Mouse (Mus musculus) limb, embryonic 14.5 days (tissue): Measurements from ENCODE around the gene Nthl1. TPM values are rescaled to one million over a fixed set of nuclear protein-coding genes. Genes with fewer than 3 reads are reported as not detected.

Experiments
- ATAC-seq: fragments of 200-750 bp; cut with Nextera tagmentation; 2 replicates; pipeline ENCODE4 v1.8.0; 2017; ENCODE audit warnings: low read depth, moderate number of reproducible peaks, moderate TSS enrichment; ENCODE audit not compliant: low FRiP score
- DNase-seq: peaks from one replicate; pipeline ENCODE4 v3.0.0-alpha.2; 2015; ENCODE audit warnings: low spot score
- H3K27ac ChIP-seq: fragments of 300-500 bp; sonication (generic); replicated peaks from 2 replicates; pipeline ENCODE4 v1.5.1; 2014; ENCODE audit warnings: low read depth, mild to moderate bottlenecking, low read length, moderate library complexity, mixed read lengths
- H3K27me3 ChIP-seq: fragments of 300-500 bp; sonication (generic); 2 replicates; pipeline ENCODE4 v1.6.1; 2014; ENCODE audit warnings: low read length, mixed read lengths; ENCODE audit not compliant: control insufficient read depth, insufficient read depth
- H3K36me3 ChIP-seq: fragments of 300-500 bp; sonication (generic); 2 replicates; pipeline ENCODE4 v1.6.1; 2014; ENCODE audit warnings: mild to moderate bottlenecking, low read length, moderate library complexity, mixed read lengths; ENCODE audit not compliant: control insufficient read depth, insufficient read depth
- H3K4me1 ChIP-seq: fragments of 300-500 bp; sonication (generic); 2 replicates; pipeline ENCODE4 v1.6.1; 2014; ENCODE audit warnings: antibody characterized with exemption, low read length, mixed read lengths; ENCODE audit not compliant: control insufficient read depth, insufficient read depth
- H3K4me2 ChIP-seq: fragments of 300-500 bp; sonication (generic); replicated peaks from 2 replicates; pipeline ENCODE4 v1.6.1; 2014; ENCODE audit warnings: low read depth, mild to moderate bottlenecking, low read length, moderate library complexity; ENCODE audit not compliant: severe bottlenecking
- H3K4me3 ChIP-seq: fragments of 300-500 bp; sonication (generic); replicated peaks from 2 replicates; pipeline ENCODE4 v1.5.1; 2014; ENCODE audit warnings: low read length
- H3K9ac ChIP-seq: fragments of 300-500 bp; sonication (generic); 2 replicates; pipeline ENCODE4 v1.6.1; 2014; ENCODE audit warnings: mild to moderate bottlenecking, low read depth, low read length, moderate library complexity; ENCODE audit not compliant: severe bottlenecking
- H3K9me3 ChIP-seq: fragments of 300-500 bp; sonication (generic); 2 replicates; pipeline ENCODE4 v1.6.1; 2016; ENCODE audit warnings: low read length; ENCODE audit not compliant: control insufficient read depth
- POLR2A ChIP-seq: fragments of 200-500 bp; IDR thresholded peaks from 2 replicates; pipeline ENCODE4 v1.8.0; 2012; ENCODE audit warnings: inconsistent platforms, mild to moderate bottlenecking, moderate library complexity, borderline replicate concordance; ENCODE audit not compliant: insufficient read depth, insufficient read length; ENCODE audit errors: extremely low read depth
- WGBS: fragments of 180-500 bp; shearing (Covaris S2); extraction: QIAGEN DNeasy Blood & Tissue Kit; methylation state at CpG from one replicate; pipeline ENCODE4 v1.1.7; 2014; 5-methylcytosine and 5-hydroxymethylcytosine counted together
- polyA plus RNA-seq, 2 experiments: library from polyadenylated mRNA; depleted of rRNA in 1 of 2; stranded (reverse) in 1 of 2; unstranded in 1 of 2; fragments of >200 nt; fragmentation: Nextera tagmentation in 1 of 2; extraction: Ambion mirVana in 1 of 2; gene quantifications; 2 replicates each; pipeline versions ENCODE4 v1.2.1 to v1.2.3; 2012 to 2014

Gene Nthl1
- polyA plus RNA-seq, 2 experiments, result 17.8 to 30.0 TPM

DNA sequence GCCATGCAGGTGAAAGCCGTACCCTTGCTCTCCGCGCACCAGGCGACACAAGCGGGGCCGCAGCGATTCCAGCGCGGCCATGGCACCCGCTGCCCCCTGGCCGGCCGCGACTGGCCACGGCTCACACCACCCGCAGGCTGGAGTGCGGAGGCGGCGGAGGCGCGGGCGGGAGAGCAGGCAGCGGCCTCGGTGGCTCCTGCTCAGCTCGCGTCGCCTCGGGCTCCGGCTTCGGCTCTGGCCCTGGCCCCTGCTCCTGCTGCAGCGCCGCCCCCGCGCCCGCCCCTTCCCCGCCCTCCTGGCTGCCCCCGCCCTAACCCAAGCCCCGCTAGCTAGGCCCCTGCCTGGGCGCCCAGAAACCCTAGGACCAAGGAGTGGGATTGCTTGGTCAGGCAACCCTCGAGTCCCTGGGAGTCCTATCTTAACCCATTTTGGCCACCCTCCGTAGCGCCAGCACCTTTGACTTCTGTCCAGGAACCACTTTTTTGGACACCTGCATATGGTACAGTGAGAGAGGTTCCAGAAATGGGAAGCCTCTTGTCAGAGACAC is 17.7 kb downstream of the Nthl1 start, which contains the start of gene Slc9a3r2:
TSS of gene Slc9a3r2 (minus strand) at position 258 of the 547 bp plus-strand sequence.
- Histone ChIP-seq H3K9me3 (no peaks in the 10 kb centered on the region), H3K4me3 (peak within 1 kb of the TSS; percentile 84), H3K27ac (peak within 1 kb of the TSS; percentile 63; the same call in 1 of the 2 replicates), H3K9ac (peak within 1 kb of the TSS; percentile 85), H3K36me3 (peaks cover 15% of the 10 kb centered on the region), H3K27me3 (no peaks in the 10 kb centered on the region), H3K4me1 (peaks cover 20% of the 10 kb centered on the region), H3K4me2 (peak within 1 kb of the TSS; percentile 96)
- WGBS, result under 1% methylated on average over 17 of the region's 41 CpGs
- TF ChIP-seq POLR2A, result 0 out of 2 replicates have a peak, but pooled peaks have one; percentile 3
- DNase-seq (peak; percentile 56), ATAC-seq (peak; percentile 88)

DNA sequence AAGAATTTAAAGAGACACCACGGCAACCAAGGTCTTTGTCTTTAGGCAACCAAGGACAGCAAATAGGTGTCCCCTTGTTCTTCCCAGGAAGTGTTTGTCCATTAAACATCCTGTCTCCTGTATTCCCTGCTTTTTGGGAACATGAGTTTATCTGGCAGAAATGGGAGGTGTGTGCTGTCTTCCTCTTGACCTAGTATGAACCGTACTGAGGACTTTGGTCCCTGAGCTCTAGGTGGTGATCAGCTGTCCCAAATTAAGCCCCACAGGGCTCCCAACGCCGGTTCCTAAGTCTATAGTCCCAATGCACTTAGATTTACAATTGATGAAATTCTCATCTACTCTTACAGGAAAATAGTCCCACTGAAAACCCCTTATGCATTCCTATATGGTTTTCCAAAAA is 18.3 kb downstream of the Nthl1 start:
- Histone ChIP-seq H3K4me3 (no peak overlapping the region; the same call in 1 of the 2 replicates), H3K4me1 (peaks cover 20% of the 10 kb centered on the region), H3K9me3 (no peaks in the 10 kb centered on the region), H3K36me3 (peaks cover 15% of the 10 kb centered on the region), H3K27me3 (no peaks in the 10 kb centered on the region), H3K9ac (no peak overlapping the region), H3K4me2 (0 out of 2 replicates have a peak overlapping the region, but pooled peaks have one; percentile 96), H3K27ac (no peak overlapping the region)
- 71% methylated on average over 4 of the region's 4 CpGs for WGBS
- no peak for DNase-seq
- no peak for ATAC-seq
- no peak for TF ChIP-seq POLR2A

DNA sequence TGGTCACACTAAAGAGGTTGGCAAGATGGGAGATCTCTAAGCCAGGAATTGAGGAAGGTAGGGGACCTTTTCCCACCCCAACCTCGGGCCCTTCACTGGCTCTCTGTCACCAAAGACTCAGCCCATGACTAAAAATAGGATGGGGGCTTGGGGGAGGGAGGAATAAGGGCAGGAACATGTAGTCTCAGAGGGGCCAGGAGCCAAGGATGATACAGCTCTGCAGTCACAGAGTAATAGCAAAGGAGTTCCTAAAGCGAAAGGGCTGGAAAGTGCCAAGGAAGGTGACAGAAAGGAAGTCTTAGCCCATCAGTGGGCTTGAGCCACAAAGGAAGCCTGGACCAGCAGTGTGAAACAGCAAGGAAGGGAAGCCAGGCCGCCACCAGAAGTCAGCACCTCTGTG is 19.4 kb downstream of the Nthl1 start:
- Histone ChIP-seq H3K9ac (no peak overlapping the region), H3K4me3 (no peak overlapping the region), H3K4me1 (peaks cover 20% of the 10 kb centered on the region), H3K9me3 (no peaks in the 10 kb centered on the region), H3K36me3 (peaks cover 6% of the 10 kb centered on the region; the same call in 1 of the 2 replicates), H3K27ac (no peak overlapping the region), H3K27me3 (no peaks in the 10 kb centered on the region), H3K4me2 (no peak overlapping the region)
- no peak for TF ChIP-seq POLR2A
- ATAC-seq, result no peak
- WGBS, result 69% methylated on average over 3 of the region's 3 CpGs
- DNase-seq, result no peak

DNA sequence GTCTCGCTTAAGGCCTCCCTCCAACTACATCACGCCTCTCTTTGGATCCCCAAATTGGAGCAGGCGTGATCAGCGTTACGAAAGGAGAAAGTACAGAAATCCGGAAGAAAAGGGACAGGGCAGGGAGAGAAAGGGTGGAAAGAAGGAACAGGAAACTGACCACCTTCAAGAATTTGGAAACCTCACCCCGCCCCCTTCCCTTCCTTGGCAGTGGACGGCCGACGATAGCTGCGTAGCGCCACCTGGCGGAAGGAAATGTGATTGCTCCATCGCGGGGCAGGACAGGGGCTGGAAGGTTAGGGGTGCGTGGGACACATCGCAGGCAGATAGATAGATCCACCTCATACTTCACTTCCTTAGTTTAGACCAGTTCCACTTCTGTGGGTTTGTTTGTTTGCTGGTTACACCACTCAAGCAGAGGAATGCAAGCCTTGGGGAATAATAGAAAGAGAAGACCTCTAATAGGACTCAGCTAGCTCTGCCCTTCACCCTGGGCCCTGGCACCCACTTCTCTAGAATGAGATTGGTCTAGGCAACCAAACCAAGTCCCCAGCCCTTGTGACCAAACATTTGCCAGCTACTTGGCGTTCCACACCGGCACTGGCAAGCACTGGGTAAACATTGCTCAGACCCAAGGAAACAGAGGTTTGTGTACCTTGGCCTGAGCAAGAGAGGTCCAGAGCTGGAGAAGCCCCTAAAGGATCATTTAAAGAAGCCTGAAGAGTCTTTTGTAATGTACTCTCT is 21.7 kb downstream of the Nthl1 start:
- Histone ChIP-seq H3K4me3 (peak overlapping the region; percentile 33), H3K27me3 (peaks cover 22% of the 10 kb centered on the region), H3K27ac (peak overlapping the region; percentile 61; the same call in 1 of the 2 replicates), H3K4me1 (peaks cover 18% of the 10 kb centered on the region), H3K9me3 (no peaks in the 10 kb centered on the region), H3K4me2 (peak overlapping the region; percentile 65), H3K36me3 (no peaks in the 10 kb centered on the region), H3K9ac (peak overlapping the region; percentile 48)
- peak; percentile 71 for ATAC-seq
- WGBS, result 6% methylated on average over 16 of the region's 19 CpGs
- peak; percentile 86 for DNase-seq
- TF ChIP-seq POLR2A, result no peak

DNA sequence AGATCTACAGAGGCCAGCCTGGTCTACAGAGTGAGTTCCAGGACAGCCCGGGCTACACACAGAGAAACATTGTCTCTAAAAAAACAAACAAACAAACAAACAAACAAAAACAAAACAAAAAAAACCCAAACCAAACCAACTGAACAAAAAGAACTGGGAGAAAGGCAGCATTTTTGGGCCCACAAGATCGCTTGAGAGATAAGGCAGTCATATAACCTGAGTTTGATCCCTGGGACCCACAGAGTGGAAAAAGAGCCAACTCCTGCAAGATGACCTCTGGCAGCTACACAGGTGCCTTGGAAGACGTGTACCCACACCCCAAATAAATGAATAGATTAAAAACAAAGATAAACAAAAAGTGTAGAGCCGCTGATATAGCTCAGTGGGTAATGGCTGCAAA is 22.5 kb downstream of the Nthl1 start:
- no peaks in the 10 kb centered on the region for H3K36me3 ChIP-seq
- TF ChIP-seq POLR2A, result no peak
- no peak overlapping the region for H3K27ac ChIP-seq
- no peak overlapping the region for H3K4me2 ChIP-seq
- DNase-seq (no peak), ATAC-seq (no peak)
- WGBS, result 74% methylated on average over 4 of the region's 4 CpGs
- peaks cover 15% of the 10 kb centered on the region for H3K4me1 ChIP-seq
- no peak overlapping the region for H3K4me3 ChIP-seq
- no peak overlapping the region for H3K9ac ChIP-seq
- peaks cover 23% of the 10 kb centered on the region for H3K27me3 ChIP-seq
- no peaks in the 10 kb centered on the region for H3K9me3 ChIP-seq
